Mouse (Mus musculus) adrenal gland, postnatal 36 days (tissue): Measurements from ENCODE around the gene Olfr1176. TPM values are rescaled to one million over a fixed set of nuclear protein-coding genes. Genes with fewer than 3 reads are reported as not detected.

Experiments
- DNase-seq, 2 experiments: peaks; one replicate each; pipeline ENCODE4 v3.0.0; 2021; ENCODE audit warnings: mixed read lengths in 1 of 2
- long read RNA-seq, 2 experiments: library from polyadenylated mRNA; stranded (forward); transcript quantifications; one replicate each; pipeline ENCODE4 v2.0.0; 2021; ENCODE audit warnings: borderline sequencing depth in 2 of 2
- total RNA-seq, 2 experiments: library from RNA; stranded (reverse); gene quantifications; 2 replicates each; pipeline ENCODE4 v1.2.3; 2021

The Olfr1176 gene
- not detected for total RNA-seq
- long read RNA-seq, experiment 1, result 0 reads
- long read RNA-seq, experiment 2, result 0 reads

DNA sequence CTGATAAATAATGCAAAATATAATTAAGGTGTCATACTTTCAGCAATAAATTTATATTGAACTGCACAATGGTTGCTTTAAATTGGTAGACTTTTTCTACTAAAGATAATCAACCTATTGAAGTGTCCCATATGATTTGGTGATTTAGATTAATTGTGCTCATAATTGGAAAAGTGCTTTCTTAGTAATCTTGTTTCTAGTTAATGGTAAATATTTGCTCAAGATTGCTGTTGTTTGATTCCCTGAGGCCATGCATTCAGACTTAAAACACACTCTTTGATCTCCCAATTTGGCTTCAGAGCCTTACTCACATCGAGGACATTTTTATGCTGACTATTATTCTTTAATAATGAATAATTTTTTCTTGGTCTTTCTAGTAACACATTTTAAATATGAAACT, at the start of gene Olfr1176:
TSS of gene Olfr1176 (plus strand) at position 301 of the 400 bp plus-strand sequence.
- no peak for DNase-seq

DNA sequence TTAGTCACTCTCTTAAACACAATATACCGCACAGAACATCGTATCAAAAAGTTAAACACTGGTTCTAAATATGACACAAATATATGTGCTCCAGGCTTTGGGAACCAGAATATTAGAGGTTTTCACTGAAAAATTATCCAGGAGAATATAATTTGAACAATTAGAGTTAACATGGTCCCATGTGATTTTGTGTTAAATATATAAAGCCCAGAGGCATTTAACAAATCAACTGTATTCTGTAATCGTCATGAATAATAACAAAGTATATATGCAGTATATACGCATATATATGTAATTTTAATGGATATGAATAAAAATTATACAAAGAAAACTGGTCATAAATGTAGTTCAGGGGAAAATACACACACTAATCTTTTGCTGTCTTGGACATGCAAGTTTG, 21.5 kb upstream of the Olfr1176 start, which contains the start of gene Olfr1174-ps:
TSS of gene Olfr1174-ps (minus strand) at position 101 of the 400 bp plus-strand sequence.
- DNase-seq, result no peak

DNA sequence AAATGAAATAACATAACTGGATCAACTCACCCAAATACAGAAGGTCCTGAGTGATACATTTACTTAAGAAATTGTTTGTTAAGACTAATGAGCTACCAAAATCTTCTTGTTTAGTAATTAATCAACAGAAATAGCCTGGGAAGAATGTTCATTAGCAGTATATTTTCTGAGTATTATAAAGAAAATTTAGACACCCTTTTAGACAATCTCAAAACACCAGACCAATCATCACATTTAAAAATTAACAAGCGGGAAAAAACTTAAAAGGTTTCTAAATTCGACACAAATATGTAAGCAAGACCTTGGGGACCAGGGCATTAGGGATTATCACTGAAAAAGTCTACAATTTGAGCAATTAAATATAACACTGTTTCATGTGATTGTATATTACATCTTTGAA, 9.4 kb upstream of the Olfr1176 start, which contains the start of gene Olfr1175-ps:
TSS of gene Olfr1175-ps (minus strand) at position 101 of the 400 bp plus-strand sequence.
- DNase-seq, result no peak

DNA sequence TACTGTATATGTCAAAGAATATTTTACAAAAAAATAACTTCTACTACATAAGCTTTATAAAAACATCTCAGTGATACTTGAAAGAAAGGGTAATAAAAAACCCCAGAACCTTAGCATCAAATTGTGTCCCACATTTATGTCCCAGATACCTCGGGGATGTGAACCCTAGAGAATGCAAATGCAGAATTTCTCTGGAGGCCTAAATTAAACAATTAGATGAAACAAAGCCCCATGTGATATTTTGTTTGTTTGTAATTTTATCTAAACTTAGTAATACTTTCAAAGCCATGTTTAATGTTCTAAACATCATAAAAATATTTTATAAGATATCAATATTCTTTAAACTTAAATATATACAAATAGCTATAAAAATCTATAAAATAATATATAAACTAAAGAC, 9.9 kb downstream of the Olfr1176 start, which contains the start of gene Olfr1177-ps:
TSS of gene Olfr1177-ps (minus strand) at position 101 of the 400 bp plus-strand sequence.
- no peak for DNase-seq

DNA sequence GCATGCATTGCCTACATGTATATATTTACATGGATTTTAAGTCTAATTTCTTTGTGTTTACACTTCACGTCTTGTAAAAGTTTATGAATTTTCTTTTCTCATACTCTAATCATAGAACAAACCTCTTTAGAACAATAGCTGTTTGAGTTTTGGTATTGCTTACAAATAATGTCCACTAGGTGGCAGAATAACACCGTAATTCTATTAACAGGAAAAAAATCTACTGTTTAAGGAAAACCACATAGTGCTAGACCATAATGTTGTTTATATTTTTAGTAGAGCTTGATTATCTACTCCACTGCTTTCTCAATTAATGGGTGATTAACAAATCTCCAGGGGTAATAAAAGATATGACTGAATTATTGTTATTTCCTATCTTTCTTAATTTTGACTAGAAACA, 19.8 kb downstream of the Olfr1176 start:
- DNase-seq, result no peak

DNA sequence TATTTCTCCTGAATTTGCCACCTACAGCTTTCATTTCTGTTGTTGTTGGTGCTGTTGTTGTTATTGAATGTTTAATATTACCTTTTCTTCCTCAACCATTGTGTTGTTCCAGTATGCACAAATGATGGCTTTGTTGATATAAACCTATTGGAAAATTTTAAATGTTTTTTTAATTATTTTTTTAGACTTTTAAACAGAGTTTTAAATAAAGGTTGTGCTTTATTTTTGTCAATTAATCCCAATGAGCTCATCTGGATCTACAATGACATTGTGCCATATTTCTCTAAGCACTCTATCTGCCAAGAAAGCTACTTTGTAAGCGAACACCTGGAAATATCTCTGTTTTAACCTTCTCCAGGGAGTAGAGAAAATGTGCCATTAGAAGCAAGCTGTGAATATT, 50.2 kb downstream of the Olfr1176 start, which contains the start of gene Olfr1178:
TSS of gene Olfr1178 (plus strand) at position 301 of the 400 bp plus-strand sequence.
- no peak for DNase-seq

Other genes with a start within 250 kb of the Olfr1176 start
- not detected for gene Olfr1164, start 242.8 kb upstream of the Olfr1176 start, total RNA-seq
- gene Olfr1166, start 208.4 kb upstream of the Olfr1176 start, total RNA-seq, result not detected
- not detected for gene Olfr1167, start 181.5 kb upstream of the Olfr1176 start, total RNA-seq
- gene Olfr1168, start 154.8 kb upstream of the Olfr1176 start, total RNA-seq, result not detected
- gene Olfr1170, start 108.4 kb upstream of the Olfr1176 start, total RNA-seq, result not detected
- gene Olfr1173, start 56.8 kb upstream of the Olfr1176 start, total RNA-seq, result not detected
- gene Olfr1174-ps, start 21.6 kb upstream of the Olfr1176 start, total RNA-seq, result not detected
- gene Olfr1175-ps, start 9.5 kb upstream of the Olfr1176 start, total RNA-seq, result not detected
- gene Olfr1177-ps, start 9.8 kb downstream of the Olfr1176 start, total RNA-seq, result not detected
- not detected for gene Olfr1178, start 50.3 kb downstream of the Olfr1176 start, total RNA-seq
- gene Olfr1179, start 69.7 kb downstream of the Olfr1176 start, total RNA-seq, result not detected
- not detected for gene Olfr1180, start 82.4 kb downstream of the Olfr1176 start, total RNA-seq
- not detected for gene Olfr1181, start 89.5 kb downstream of the Olfr1176 start, total RNA-seq
- not detected for gene Gm13757, start 112.4 kb downstream of the Olfr1176 start, total RNA-seq
- gene Olfr1183, start 118.1 kb downstream of the Olfr1176 start, total RNA-seq, result not detected
- not detected for gene Olfr1184, start 146.9 kb downstream of the Olfr1176 start, total RNA-seq
- gene Olfr1185-ps1, start 156.6 kb downstream of the Olfr1176 start, total RNA-seq, result not detected
- not detected for gene Olfr1186, start 181.8 kb downstream of the Olfr1176 start, total RNA-seq
- gene Olfr1188, start 220.2 kb downstream of the Olfr1176 start, total RNA-seq, result not detected
- gene Olfr1189, start 249.7 kb downstream of the Olfr1176 start, total RNA-seq, result not detected